Mouse (Mus musculus) neural tube, embryonic 11.5 days (tissue): Measurements from ENCODE around the gene Cdk18. TPM values are rescaled to one million over a fixed set of nuclear protein-coding genes. Genes with fewer than 3 reads are reported as not detected.

Experiments used
- ATAC-seq: fragments of 200-750 bp; cut with Nextera tagmentation; 2 replicates; pipeline ENCODE4 v1.8.0; 2017; ENCODE audit warnings: moderate number of reproducible peaks, mild to moderate bottlenecking, moderate TSS enrichment, moderate library complexity; ENCODE audit not compliant: insufficient read depth, low FRiP score, low TSS enrichment
- DNase-seq: peaks from one replicate; pipeline ENCODE4 v3.0.0-alpha.2; 2015; ENCODE audit warnings: low spot score
- H3K27ac ChIP-seq: fragments of 300-500 bp; sonication (generic); 2 replicates; pipeline ENCODE4 v1.5.1; 2014; ENCODE audit warnings: low read depth, mild to moderate bottlenecking, low read length
- H3K27me3 ChIP-seq: fragments of 300-500 bp; sonication (generic); 2 replicates; pipeline ENCODE4 v1.6.1; 2014; ENCODE audit warnings: mild to moderate bottlenecking, low read length, mixed read lengths; ENCODE audit not compliant: control insufficient read depth, insufficient read depth
- H3K36me3 ChIP-seq: fragments of 300-500 bp; sonication (generic); 2 replicates; pipeline ENCODE4 v1.6.1; 2014; ENCODE audit warnings: mild to moderate bottlenecking, low read length, moderate library complexity, mixed read lengths; ENCODE audit not compliant: control insufficient read depth, insufficient read depth
- H3K4me1 ChIP-seq: fragments of 300-500 bp; sonication (generic); 2 replicates; pipeline ENCODE4 v1.6.1; 2014; ENCODE audit warnings: low read length, mixed read lengths; ENCODE audit not compliant: control insufficient read depth, insufficient read depth
- H3K4me2 ChIP-seq: fragments of 300-500 bp; sonication (generic); 2 replicates; pipeline ENCODE4 v1.6.1; 2014; ENCODE audit warnings: low read depth, mild to moderate bottlenecking, moderate library complexity
- H3K4me3 ChIP-seq: fragments of 300-500 bp; sonication (generic); 2 replicates; pipeline ENCODE4 v1.5.1; 2014; ENCODE audit warnings: low read depth, low read length
- H3K9ac ChIP-seq: fragments of 300-500 bp; sonication (generic); 2 replicates; pipeline ENCODE4 v1.6.1; 2014; ENCODE audit warnings: mild to moderate bottlenecking, low read length
- H3K9me3 ChIP-seq: fragments of 300-500 bp; sonication (generic); 2 replicates; pipeline ENCODE4 v1.6.1; 2016; ENCODE audit warnings: low read length; ENCODE audit not compliant: control insufficient read depth
- WGBS: fragments of 180-500 bp; shearing (Covaris S2); extraction: QIAGEN DNeasy Blood & Tissue Kit; methylation state at CpG from one replicate; pipeline ENCODE4 v1.1.7; 2014; 5-methylcytosine and 5-hydroxymethylcytosine counted together
- polyA plus RNA-seq: library from polyadenylated mRNA; unstranded; fragments of >200 nt; fragmentation: Nextera tagmentation; extraction: Ambion mirVana; gene quantifications from 2 replicates; pipeline ENCODE4 v1.2.1, GENCODE M21; 2014

The Cdk18 gene
- polyA plus RNA-seq: 1.9 TPM in 2 replicates

- Histone ChIP-seq H3K27ac (no peak within 1 kb of the TSS), H3K4me2 (peak within 1 kb of the TSS; percentile 98), H3K9me3 (no peaks in the 10 kb centered on the region), H3K4me3 (peak within 1 kb of the TSS; percentile 53), H3K27me3 (peaks cover 16% of the 10 kb centered on the region), H3K9ac (peak within 1 kb of the TSS; percentile 52), H3K4me1 (no peaks in the 10 kb centered on the region), H3K36me3 (no peaks in the 10 kb centered on the region)
- DNase-seq (peak; percentile 56), ATAC-seq (no peak)
- under 1% methylated on average over 29 of the region's 30 CpGs for WGBS
Observed at GRCm38 (mm10) chr1:132139416-132139864, at the start of gene Cdk18. Cdk18 (minus strand) TSS chr1:132139684.

- no peak overlapping the region; the same call in 1 of the 2 replicates for H3K27ac ChIP-seq
- DNase-seq (no peak), ATAC-seq (no peak)
- no peak overlapping the region for H3K9ac ChIP-seq
- no peaks in the 10 kb centered on the region for H3K9me3 ChIP-seq
- H3K4me3 ChIP-seq: no peak overlapping the region
- peaks cover 13% of the 10 kb centered on the region for H3K4me1 ChIP-seq
- H3K4me2 ChIP-seq: no peak overlapping the region
- peaks cover 12% of the 10 kb centered on the region; the same call in 1 of the 2 replicates for H3K27me3 ChIP-seq
- no peaks in the 10 kb centered on the region for H3K36me3 ChIP-seq
- 51% methylated on average over 4 of the region's 4 CpGs for WGBS
Observed at GRCm38 (mm10) chr1:132189231-132189630, 49.7 kb upstream of the Cdk18 start.

- H3K9me3 ChIP-seq: no peaks in the 10 kb centered on the region
- WGBS: 49% methylated on average over 9 of the region's 9 CpGs
- no peak overlapping the region for H3K4me3 ChIP-seq
- H3K36me3 ChIP-seq: no peaks in the 10 kb centered on the region
- no peak overlapping the region for H3K9ac ChIP-seq
- peaks cover 8% of the 10 kb centered on the region for H3K4me1 ChIP-seq
- H3K27ac ChIP-seq: no peak overlapping the region
- no peak overlapping the region for H3K4me2 ChIP-seq
- DNase-seq (peak; percentile 12), ATAC-seq (no peak)
- peaks cover 12% of the 10 kb centered on the region; the same call in 1 of the 2 replicates for H3K27me3 ChIP-seq
Observed at GRCm38 (mm10) chr1:132188442-132189066, 49.1 kb upstream of the Cdk18 start.

- H3K27ac ChIP-seq: no peak overlapping the region
- no peak overlapping the region for H3K9ac ChIP-seq
- H3K4me3 ChIP-seq: no peak overlapping the region
- no peaks in the 10 kb centered on the region for H3K4me1 ChIP-seq
- no peaks in the 10 kb centered on the region for H3K36me3 ChIP-seq
- no peaks in the 10 kb centered on the region for H3K9me3 ChIP-seq
- WGBS: 87% methylated on average over 4 of the region's 4 CpGs
- DNase-seq (no peak), ATAC-seq (no peak)
- H3K4me2 ChIP-seq: no peak overlapping the region
- H3K27me3 ChIP-seq: peaks cover 9% of the 10 kb centered on the region; the same call in 1 of the 2 replicates
Observed at GRCm38 (mm10) chr1:132186303-132186702, 46.8 kb upstream of the Cdk18 start.

- H3K4me2 ChIP-seq: no peak overlapping the region
- ATAC-seq (no peak), DNase-seq (no peak)
- peaks cover 6% of the 10 kb centered on the region; the same call in 1 of the 2 replicates for H3K4me1 ChIP-seq
- no peak overlapping the region for H3K9ac ChIP-seq
- H3K27ac ChIP-seq: no peak overlapping the region
- no peaks in the 10 kb centered on the region for H3K36me3 ChIP-seq
- no peak overlapping the region for H3K4me3 ChIP-seq
- no peaks in the 10 kb centered on the region for H3K27me3 ChIP-seq
- H3K9me3 ChIP-seq: no peaks in the 10 kb centered on the region
- WGBS: 0% methylated on average over 1 of the region's 2 CpGs
Observed at GRCm38 (mm10) chr1:132171619-132172018, 32.1 kb upstream of the Cdk18 start.

GRCm38 (mm10) chr1:132170698-132171097 is 31.2 kb upstream of the Cdk18 start:
- Histone ChIP-seq H3K4me2 (no peak overlapping the region), H3K9ac (no peak overlapping the region), H3K9me3 (no peaks in the 10 kb centered on the region), H3K36me3 (no peaks in the 10 kb centered on the region), H3K4me3 (no peak overlapping the region), H3K27me3 (no peaks in the 10 kb centered on the region), H3K27ac (no peak overlapping the region), H3K4me1 (peaks cover 6% of the 10 kb centered on the region; the same call in 1 of the 2 replicates)
- no peak for ATAC-seq
- 58% methylated on average over 6 of the region's 6 CpGs for WGBS
- no peak for DNase-seq

- Histone ChIP-seq H3K36me3 (no peaks in the 10 kb centered on the region), H3K9me3 (no peaks in the 10 kb centered on the region), H3K4me3 (no peak overlapping the region), H3K4me1 (peaks cover 6% of the 10 kb centered on the region; the same call in 1 of the 2 replicates), H3K27me3 (no peaks in the 10 kb centered on the region), H3K27ac (no peak overlapping the region), H3K4me2 (peak overlapping the region; percentile 33; the same call in 1 of the 2 replicates), H3K9ac (no peak overlapping the region; the same call in 1 of the 2 replicates)
- DNase-seq (peak; percentile 48), ATAC-seq (no peak)
- WGBS: 8% methylated on average over 12 of the region's 12 CpGs
Observed at GRCm38 (mm10) chr1:132168115-132168767, 28.8 kb upstream of the Cdk18 start.

- DNase-seq: no peak
- H3K27ac ChIP-seq: no peak overlapping the region
- 68% methylated on average over 3 of the region's 3 CpGs for WGBS
Observed at GRCm38 (mm10) chr1:132165859-132166258, 26.4 kb upstream of the Cdk18 start.

More at GRCm38 (mm10) chr1:132165859-132166258, 26.4 kb upstream of the Cdk18 start:
- Histone ChIP-seq H3K27me3 (no peaks in the 10 kb centered on the region), H3K4me1 (peaks cover 6% of the 10 kb centered on the region; the same call in 1 of the 2 replicates), H3K9ac (no peak overlapping the region), H3K4me3 (no peak overlapping the region), H3K36me3 (no peaks in the 10 kb centered on the region), H3K9me3 (no peaks in the 10 kb centered on the region), H3K4me2 (no peak overlapping the region)
- no peak for ATAC-seq
